Mouse (Mus musculus) forebrain, embryonic 14.5 days (tissue): ENCODE measurements at regions not wholly inside any gene's neighbourhood (a gene's known extent, or its start where the extent isn't known, plus 50 kb on each side); places are given as distances from the start of the nearest gene placed in this dataset.

Experiments
- ATAC-seq: fragments of 200-750 bp; cut with Nextera tagmentation; 2 replicates; pipeline ENCODE4 v1.8.0; 2017; ENCODE audit warnings: mild to moderate bottlenecking, moderate library complexity
- DNase-seq: peaks from one replicate; pipeline ENCODE4 v3.0.0-alpha.2; 2015; ENCODE audit warnings: low spot score
- H3K27ac ChIP-seq: fragments of 300-500 bp; sonication (generic); 2 replicates; pipeline ENCODE4 v1.5.1; 2014; ENCODE audit warnings: low read depth, mild to moderate bottlenecking, control low read depth, low read length, moderate library complexity
- H3K27me3 ChIP-seq: fragments of 300-500 bp; sonication (generic); replicated peaks from 2 replicates; pipeline ENCODE4 v1.6.1; 2014; ENCODE audit warnings: low read length, control low read depth, mixed read lengths; ENCODE audit not compliant: control insufficient read depth, insufficient read depth
- H3K36me3 ChIP-seq: fragments of 300-500 bp; sonication (generic); 2 replicates; pipeline ENCODE4 v1.6.1; 2014; ENCODE audit warnings: low read length, control low read depth; ENCODE audit not compliant: control insufficient read depth, insufficient read depth
- H3K4me1 ChIP-seq: fragments of 300-500 bp; sonication (generic); 2 replicates; pipeline ENCODE4 v1.6.1; 2014; ENCODE audit warnings: antibody characterized with exemption, low read length, control low read depth; ENCODE audit not compliant: control insufficient read depth, insufficient read depth
- H3K4me2 ChIP-seq: fragments of 300-500 bp; sonication (generic); 2 replicates; pipeline ENCODE4 v1.6.1; 2014; ENCODE audit warnings: mild to moderate bottlenecking, control low read depth, low read length
- H3K4me3 ChIP-seq: fragments of 300-500 bp; sonication (generic); 2 replicates; pipeline ENCODE4 v1.5.1; 2014; ENCODE audit warnings: low read depth, low read length, control low read depth
- H3K9ac ChIP-seq: fragments of 300-500 bp; sonication (generic); 2 replicates; pipeline ENCODE4 v1.6.1; 2014; ENCODE audit warnings: mild to moderate bottlenecking, low read length, control low read depth, moderate library complexity
- H3K9me3 ChIP-seq: fragments of 300-500 bp; sonication (generic); replicated peaks from 2 replicates; pipeline ENCODE4 v1.6.1; 2016; ENCODE audit warnings: low read length, control low read depth, mixed read lengths; ENCODE audit not compliant: control insufficient read depth
- WGBS: fragments of 180-500 bp; shearing (Covaris S2); extraction: QIAGEN DNeasy Blood & Tissue Kit; methylation state at CpG from one replicate; pipeline ENCODE4 v1.1.7; 2014; 5-methylcytosine and 5-hydroxymethylcytosine counted together

DNA sequence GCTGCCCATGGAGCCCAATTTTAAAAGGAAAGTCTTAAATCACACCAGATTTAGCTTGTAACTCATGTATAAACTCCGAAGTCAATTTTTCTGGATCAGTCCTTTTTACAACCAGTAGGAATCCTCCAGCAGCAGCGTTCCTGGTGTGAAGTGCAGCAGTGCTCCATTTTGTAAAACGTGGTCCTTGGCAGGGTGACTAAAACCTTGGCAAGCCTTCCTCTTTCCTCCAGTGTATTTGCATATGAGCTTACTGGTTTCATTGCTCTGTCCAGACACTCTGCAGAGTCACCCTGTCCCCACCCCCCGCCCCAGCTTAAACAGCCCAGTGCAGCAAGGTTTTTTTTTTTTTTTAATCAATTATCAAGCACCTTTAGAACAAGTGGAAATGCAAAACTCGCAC is 180.9 kb upstream of the Tmco5 start:
- H3K27me3 ChIP-seq = no peaks in the 10 kb centered on the region
- no peak overlapping the region for H3K4me3 ChIP-seq
- ATAC-seq = peak; percentile 58; the same call in 1 of the 2 replicates
- H3K36me3 ChIP-seq = no peaks in the 10 kb centered on the region
- no peak overlapping the region for H3K9ac ChIP-seq
- 45% methylated on average over 5 of the region's 5 CpGs for WGBS
- H3K9me3 ChIP-seq = no peaks in the 10 kb centered on the region
- peak; percentile 62 for DNase-seq
- no peaks in the 10 kb centered on the region; the same call in 1 of the 2 replicates for H3K4me1 ChIP-seq
- no peak overlapping the region for H3K27ac ChIP-seq
- H3K4me2 ChIP-seq = no peak overlapping the region

DNA sequence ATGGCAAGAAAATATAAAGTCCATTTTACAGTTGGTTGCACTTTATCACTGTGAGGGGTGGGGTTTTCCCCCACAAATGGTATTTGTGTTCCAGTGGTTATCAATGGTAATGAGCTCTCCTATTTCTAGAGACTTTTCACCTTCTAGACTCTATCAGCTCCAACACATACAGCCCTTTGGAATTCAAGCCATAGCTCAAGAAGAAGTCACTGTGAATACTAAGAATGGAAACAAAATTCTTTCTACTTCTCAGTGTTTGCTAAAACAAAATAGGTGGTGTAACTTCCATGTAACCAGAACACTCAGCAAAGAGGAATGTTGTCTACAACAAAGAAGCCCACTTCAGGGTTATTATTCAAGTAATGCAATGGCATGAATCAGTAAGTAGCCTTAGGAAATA is 173.8 kb upstream of the Tmco5 start:
- Histone ChIP-seq H3K4me3 (no peak overlapping the region), H3K4me2 (no peak overlapping the region), H3K36me3 (no peaks in the 10 kb centered on the region), H3K9ac (no peak overlapping the region), H3K27ac (no peak overlapping the region), H3K4me1 (no peaks in the 10 kb centered on the region), H3K9me3 (no peaks in the 10 kb centered on the region), H3K27me3 (no peaks in the 10 kb centered on the region)
- ATAC-seq (no peak), DNase-seq (no peak)

DNA sequence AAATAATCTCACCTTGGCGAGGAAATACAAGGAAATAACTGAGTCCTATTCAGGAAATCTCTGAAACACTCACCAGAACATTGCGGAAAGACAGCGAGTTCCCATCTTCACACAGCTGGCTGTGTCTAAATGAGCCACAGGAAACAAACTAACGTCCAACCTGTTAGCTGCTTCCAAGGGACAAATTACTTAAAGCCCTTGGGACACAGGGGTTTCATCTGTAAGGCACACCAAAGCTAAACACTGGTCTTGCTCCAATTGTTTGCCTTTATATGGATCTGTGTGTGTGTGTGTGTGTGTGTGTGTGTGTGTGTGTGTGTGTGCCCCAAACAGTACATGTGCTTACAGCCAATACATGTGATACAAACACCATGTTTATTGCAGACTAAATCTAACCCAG is 168.9 kb upstream of the Tmco5 start:
- ATAC-seq (no peak), DNase-seq (no peak)
- Histone ChIP-seq H3K9me3 (no peaks in the 10 kb centered on the region), H3K4me3 (no peak overlapping the region), H3K9ac (no peak overlapping the region), H3K4me1 (no peaks in the 10 kb centered on the region), H3K36me3 (no peaks in the 10 kb centered on the region), H3K27me3 (no peaks in the 10 kb centered on the region), H3K4me2 (no peak overlapping the region), H3K27ac (no peak overlapping the region)
- 85% methylated on average over 4 of the region's 4 CpGs for WGBS

DNA sequence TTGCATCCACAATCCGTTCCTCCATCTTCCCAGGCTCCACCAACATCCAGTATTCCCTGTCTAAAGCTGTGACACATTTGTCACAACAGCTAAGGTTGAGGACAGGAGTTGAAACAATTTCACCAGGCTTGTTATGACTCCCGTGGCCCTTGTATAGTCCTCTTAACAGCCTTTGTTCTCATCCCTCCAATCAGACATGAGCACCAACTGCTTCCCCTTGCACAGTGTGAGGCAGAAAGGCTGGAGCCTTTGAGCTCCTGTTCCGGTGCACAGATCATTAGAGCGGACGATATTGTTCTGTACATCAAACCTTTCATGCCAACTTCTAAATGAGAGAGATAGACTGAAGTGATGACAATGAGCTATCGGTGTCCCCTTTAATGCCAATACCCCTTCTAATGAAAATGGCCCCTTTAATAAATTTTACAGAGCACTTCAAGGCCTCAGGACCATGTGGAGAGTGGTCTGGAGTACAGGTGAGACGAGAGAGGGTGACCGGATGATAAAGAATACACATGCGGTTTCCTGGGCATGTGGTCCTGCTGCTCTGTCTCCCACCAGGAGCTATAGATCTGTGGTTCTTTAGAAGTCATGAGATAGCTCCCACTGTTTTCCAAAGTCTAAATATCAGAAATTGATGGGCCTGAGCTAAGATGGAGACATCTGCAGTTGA is 161.8 kb upstream of the Tmco5 start:
- Histone ChIP-seq H3K9ac (no peak overlapping the region), H3K36me3 (no peaks in the 10 kb centered on the region), H3K4me3 (no peak overlapping the region), H3K27ac (no peak overlapping the region), H3K9me3 (no peaks in the 10 kb centered on the region), H3K27me3 (no peaks in the 10 kb centered on the region), H3K4me2 (no peak overlapping the region), H3K4me1 (no peaks in the 10 kb centered on the region)
- DNase-seq = peak; percentile 48
- peak; percentile 89 for ATAC-seq
- 33% methylated on average over 9 of the region's 9 CpGs for WGBS

DNA sequence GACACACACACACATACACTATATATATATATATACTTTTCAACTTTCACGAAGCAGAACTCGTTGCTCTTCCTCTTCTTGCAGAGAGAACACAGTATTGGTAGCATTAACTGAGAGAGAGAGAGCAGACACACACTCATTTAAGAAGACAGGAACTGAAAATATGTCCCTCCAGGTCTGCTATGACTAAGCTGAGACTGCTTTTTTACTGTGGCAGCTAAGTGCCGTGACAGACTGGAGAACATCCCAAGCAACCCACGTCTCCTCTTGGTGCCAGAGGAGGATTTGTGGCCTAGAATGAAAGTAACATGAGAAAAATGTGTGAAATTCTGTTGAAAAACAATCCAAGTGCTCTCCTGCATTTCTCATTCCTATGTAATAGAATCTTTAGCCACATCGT is 159.9 kb upstream of the Tmco5 start:
- no peak overlapping the region for H3K27ac ChIP-seq
- 89% methylated on average over 5 of the region's 5 CpGs for WGBS

DNA sequence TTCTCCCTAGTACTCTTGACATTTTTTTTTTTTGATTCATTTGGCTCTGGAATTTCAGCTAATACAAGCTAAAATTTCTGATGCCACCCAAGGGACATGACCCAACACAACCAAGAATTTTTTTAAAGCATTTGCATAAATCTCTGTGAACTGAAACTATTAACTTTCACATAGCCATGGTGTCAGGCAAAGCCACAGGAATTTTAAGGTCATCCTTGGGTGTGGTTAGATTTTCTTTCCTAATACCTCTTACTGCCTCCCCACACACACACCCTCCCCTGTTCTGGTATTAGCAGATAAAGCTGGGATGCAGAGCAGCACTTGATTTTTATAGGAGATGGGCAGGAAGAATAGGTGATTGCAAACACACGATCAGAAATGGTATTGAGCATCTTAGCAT is 150.9 kb upstream of the Tmco5 start:
- H3K36me3 ChIP-seq = no peaks in the 10 kb centered on the region
- H3K27me3 ChIP-seq = no peaks in the 10 kb centered on the region
- H3K4me2 ChIP-seq = no peak overlapping the region
- whole genome bisulfite sequencing = 67% methylated on average over 1 of the region's 1 CpGs
- H3K4me3 ChIP-seq = no peak overlapping the region
- H3K9ac ChIP-seq = no peak overlapping the region
- ATAC-seq = no peak
- no peaks in the 10 kb centered on the region for H3K4me1 ChIP-seq
- H3K9me3 ChIP-seq = no peaks in the 10 kb centered on the region
- DNase-seq = no peak
- H3K27ac ChIP-seq = no peak overlapping the region

More for the DNA sequence above, 159.9 kb upstream of the Tmco5 start:
- no peak overlapping the region for H3K4me3 ChIP-seq
- no peaks in the 10 kb centered on the region for H3K27me3 ChIP-seq
- no peak overlapping the region for H3K4me2 ChIP-seq
- H3K9me3 ChIP-seq = no peaks in the 10 kb centered on the region
- no peak overlapping the region for H3K9ac ChIP-seq
- DNase-seq = no peak
- no peak for ATAC-seq
- H3K36me3 ChIP-seq = no peaks in the 10 kb centered on the region
- H3K4me1 ChIP-seq = no peaks in the 10 kb centered on the region

DNA sequence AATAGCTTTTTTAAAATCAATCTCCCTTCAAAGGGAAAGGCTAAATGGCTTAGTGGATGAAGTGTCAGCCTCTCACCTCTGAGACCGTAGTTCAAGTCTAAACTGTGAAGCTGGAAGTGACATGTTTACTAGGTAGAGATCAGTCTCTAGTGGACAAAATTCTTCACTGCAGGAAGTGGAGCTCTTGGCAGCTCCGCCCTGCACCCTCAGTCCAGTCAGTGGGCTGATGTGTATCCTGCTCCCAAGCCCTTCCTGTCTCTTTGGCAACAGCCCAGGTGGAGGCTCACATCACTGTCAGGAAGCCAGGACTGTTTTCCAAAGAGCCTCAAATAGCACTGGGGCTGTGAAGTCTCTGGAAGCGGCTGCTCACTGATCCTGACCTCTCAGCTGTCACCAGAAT is 142.8 kb upstream of the Tmco5 start:
- no peaks in the 10 kb centered on the region for H3K4me1 ChIP-seq
- H3K4me2 ChIP-seq = no peak overlapping the region
- H3K4me3 ChIP-seq = no peak overlapping the region
- WGBS = 57% methylated on average over 3 of the region's 3 CpGs
- ATAC-seq (peak; percentile 54; the same call in 1 of the 2 replicates), DNase-seq (peak; percentile 37)
- no peaks in the 10 kb centered on the region for H3K27me3 ChIP-seq
- H3K9ac ChIP-seq = no peak overlapping the region
- H3K36me3 ChIP-seq = no peaks in the 10 kb centered on the region
- no peaks in the 10 kb centered on the region for H3K9me3 ChIP-seq
- H3K27ac ChIP-seq = no peak overlapping the region

DNA sequence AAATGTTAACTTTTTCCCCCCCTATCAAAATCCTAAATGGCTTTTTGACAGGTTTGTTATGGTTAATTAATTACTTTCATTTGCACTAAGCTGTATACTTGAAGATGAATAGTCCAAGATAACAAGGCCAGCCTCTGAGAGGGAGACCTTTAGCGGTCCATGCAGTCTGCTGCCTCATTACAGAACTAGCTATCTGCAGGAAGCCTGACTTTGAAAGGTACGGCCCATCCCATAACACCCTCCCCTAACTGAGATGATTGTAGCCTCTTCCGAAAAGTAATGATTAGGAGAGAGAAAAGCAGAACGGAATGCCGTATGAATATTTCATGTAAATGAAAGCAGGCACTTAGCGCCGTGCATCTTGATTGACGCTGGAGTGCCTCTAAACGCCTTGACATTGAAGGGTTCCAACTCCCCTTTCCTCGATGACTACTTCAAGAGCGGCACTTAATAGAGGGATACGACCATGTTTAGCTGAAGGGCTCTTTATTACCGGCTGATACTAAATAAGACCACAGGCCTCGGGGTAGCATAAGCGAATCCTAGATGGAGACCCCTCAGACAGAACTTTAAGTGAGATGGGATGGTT is 109.9 kb upstream of the Tmco5 start:
- Histone ChIP-seq H3K9ac (no peak overlapping the region), H3K27me3 (no peaks in the 10 kb centered on the region), H3K4me3 (no peak overlapping the region), H3K36me3 (no peaks in the 10 kb centered on the region), H3K4me2 (peak overlapping the region; percentile 10; the same call in 1 of the 2 replicates), H3K27ac (no peak overlapping the region), H3K4me1 (no peaks in the 10 kb centered on the region), H3K9me3 (no peaks in the 10 kb centered on the region)
- 39% methylated on average over 15 of the region's 15 CpGs for WGBS
- peak; percentile 67 for DNase-seq
- ATAC-seq = peak; percentile 78

DNA sequence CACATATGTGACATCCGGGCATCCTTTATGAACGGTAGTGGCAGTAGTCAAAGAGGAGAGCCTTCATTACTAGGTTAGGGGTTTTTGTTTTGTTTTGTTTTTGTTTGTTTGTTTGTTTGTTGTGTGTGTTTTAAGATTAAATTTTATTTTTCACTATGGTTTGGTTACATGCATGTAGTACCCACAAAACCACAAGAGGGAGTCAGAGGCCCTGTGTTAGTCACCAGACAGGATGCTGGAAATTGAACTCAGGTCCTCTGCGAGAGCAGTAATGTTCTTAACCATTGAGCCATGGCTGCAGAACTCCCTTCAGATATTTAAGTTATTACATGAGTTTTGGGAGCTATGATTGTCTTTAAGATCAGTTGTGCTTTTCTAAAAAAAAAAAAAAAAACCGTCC is 109.3 kb upstream of the Tmco5 start:
- H3K9ac ChIP-seq = no peak overlapping the region
- no peak overlapping the region for H3K27ac ChIP-seq
- no peaks in the 10 kb centered on the region for H3K27me3 ChIP-seq
- 85% methylated on average over 4 of the region's 4 CpGs for WGBS
- ATAC-seq = no peak
- no peak overlapping the region for H3K4me3 ChIP-seq
- no peaks in the 10 kb centered on the region for H3K4me1 ChIP-seq
- no peak overlapping the region for H3K4me2 ChIP-seq
- no peaks in the 10 kb centered on the region for H3K36me3 ChIP-seq
- DNase-seq = no peak
- H3K9me3 ChIP-seq = no peaks in the 10 kb centered on the region
